Mouse (Mus musculus): ENCODE measurements around the gene Clec1a.
A peak's percentile ranks its signal among the peaks of the same experiment; 100 is the strongest.

The Clec1a gene

DNA sequence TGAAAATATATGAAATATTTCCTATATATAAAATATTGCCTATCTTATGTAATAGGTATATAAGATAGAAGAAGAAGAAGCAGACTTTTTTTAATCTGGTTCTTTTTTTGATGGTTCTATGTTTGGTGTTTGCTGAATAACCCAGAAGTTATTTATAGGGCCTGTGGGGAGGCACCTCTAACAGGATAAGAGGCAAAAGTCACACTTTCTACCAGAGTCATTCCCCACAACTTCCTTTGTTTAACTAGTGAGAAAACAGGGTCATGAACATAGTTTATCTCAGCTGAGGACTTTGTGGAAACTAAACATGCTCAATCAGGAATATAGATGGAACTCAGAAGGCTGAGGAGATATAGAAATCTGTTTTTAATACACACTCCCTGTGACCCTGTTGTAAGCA, 45.8 kb downstream of the Clec1a start:
- DNase-seq (ENCODE audit: low spot score), result no peak

GRCm38 (mm10) chr6:129403391-129403790, 48.4 kb downstream of the Clec1a start:
- no peak for DNase-seq (ENCODE audit: low spot score)

- DNase-seq (ENCODE audit: low spot score), result no peak
Observed at GRCm38 (mm10) chr6:129402404-129402803, 49.4 kb downstream of the Clec1a start.

- DNase-seq (ENCODE audit: low spot score), result no peak
Observed at GRCm38 (mm10) chr6:129399945-129400344, 51.9 kb downstream of the Clec1a start.

DNA sequence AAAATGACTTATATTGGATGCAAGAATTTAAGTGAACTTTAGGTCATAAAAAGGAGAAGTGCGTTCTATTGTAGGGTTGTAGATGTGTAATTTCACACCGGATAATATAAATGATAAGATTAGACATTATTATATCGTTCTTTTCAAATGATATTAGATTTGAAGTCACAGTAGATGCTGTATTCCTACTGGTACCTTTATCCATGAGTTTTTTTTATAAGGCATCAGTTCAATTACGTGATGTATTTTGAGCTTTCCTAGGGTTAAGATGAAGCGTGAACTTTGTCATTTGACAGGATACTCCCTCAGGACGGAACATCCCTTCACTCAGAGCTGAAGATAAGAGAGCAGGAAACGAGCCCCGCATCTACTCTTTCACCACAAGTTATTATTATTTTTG, 54.8 kb downstream of the Clec1a start, which contains the start of gene Clec1b:
Gene Clec1b, plus strand, starts transcription at position 301 of the 400 bp plus-strand sequence.
- no peak for DNase-seq (ENCODE audit: low spot score)

DNA sequence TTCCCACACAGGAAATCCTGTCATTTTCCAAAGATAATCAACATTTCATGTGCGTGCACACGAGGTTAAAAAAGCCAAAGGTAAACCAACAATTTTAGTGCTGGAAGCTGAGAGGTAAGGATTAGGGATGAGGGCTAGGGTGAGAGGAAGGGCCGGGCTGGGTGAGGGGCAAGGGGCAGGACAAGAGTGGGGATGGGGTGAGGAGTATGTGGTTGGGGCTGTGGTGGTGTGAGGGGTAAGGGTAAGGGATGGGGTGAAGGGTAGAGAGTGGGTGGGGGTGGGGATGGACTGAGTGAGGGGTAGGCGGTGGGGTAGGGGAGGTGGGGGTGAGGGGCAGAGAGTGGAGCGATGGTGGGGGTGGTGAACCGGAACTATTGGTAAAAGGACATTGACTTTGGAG, 58.1 kb downstream of the Clec1a start:
- DNase-seq (ENCODE audit: low spot score), result no peak

DNA sequence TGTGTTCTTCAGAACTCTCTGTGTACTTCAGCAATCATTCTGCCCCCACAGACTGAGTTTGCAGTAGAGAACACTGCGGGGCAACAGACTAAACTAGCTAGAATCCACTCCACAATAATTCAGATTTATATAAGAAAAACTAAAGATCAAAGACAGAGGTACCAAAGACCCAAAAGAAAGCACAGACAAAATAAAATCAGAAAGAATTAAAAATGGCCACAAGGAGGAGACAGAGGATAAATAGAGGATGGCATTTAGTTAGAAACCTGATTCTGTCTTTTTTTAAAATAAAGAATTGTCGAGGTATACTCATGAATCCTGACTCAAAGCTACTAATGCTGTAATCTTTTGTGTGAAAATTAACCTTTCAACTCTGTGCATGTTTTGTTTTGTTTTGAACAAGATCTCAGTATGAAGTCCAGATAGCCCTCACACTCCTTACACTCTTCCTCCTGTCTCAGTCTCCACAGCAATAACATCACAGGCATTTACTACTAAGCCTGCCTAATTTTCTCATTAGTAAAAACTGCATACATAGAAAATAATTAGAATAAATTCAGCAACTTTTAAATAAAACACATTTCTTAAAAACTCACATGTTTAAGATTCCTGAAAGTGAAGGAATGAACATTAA, 58.6 kb downstream of the Clec1a start:
- no peak for DNase-seq (ENCODE audit: low spot score)

DNA sequence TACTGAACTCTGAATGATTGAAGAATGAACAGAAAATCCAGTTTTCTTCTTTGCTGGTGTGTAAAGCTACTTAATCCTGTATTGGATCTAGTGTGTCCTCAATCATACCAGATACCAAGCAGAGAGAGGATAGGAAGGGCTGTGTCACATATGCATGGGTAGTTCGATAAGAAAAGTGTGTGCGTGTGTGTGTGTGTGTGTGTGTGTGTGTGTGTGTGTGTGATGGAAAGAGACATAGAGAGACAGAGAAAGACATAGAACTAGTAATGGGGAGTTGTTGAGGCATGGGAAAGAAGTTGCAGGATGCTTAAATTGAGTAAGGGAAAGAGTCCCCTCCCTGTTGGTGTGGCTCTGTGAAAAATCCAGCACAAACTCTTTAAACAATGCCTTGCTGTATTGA, 66.0 kb downstream of the Clec1a start, which contains the start of gene Clec12b:
Gene Clec12b, minus strand, starts transcription at position 101 of the 400 bp plus-strand sequence.
- no peak for DNase-seq (ENCODE audit: low spot score)

DNA sequence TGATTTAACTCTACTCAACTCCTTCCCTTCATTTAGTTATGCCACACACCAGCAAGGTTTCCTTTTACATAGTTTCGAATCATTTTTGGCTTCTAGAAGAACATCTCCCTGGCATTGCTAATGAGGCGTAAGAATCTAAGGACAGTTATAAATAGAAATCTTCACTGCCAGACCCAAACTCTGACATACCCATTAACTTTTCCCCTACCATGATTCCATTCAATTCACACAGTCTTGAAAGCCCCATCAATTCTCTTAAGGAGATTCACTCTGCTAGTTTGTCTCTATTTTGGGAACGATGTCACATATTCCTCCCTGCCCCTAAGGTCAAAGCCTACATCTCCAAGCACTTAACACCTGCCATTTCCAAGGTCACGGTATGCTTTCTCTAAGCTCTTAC, 66.8 kb downstream of the Clec1a start:
- DNase-seq (ENCODE audit: low spot score), result no peak

GRCm38 (mm10) chr6:129383466-129383865, 68.3 kb downstream of the Clec1a start:
- peak; percentile 65 for DNase-seq (ENCODE audit: low spot score)

- DNase-seq (ENCODE audit: low spot score), result no peak
Observed at GRCm38 (mm10) chr6:129381736-129382135, 70.1 kb downstream of the Clec1a start.

GRCm38 (mm10) chr6:129380454-129380853, 71.3 kb downstream of the Clec1a start:
- no peak for DNase-seq (ENCODE audit: low spot score)

DNA sequence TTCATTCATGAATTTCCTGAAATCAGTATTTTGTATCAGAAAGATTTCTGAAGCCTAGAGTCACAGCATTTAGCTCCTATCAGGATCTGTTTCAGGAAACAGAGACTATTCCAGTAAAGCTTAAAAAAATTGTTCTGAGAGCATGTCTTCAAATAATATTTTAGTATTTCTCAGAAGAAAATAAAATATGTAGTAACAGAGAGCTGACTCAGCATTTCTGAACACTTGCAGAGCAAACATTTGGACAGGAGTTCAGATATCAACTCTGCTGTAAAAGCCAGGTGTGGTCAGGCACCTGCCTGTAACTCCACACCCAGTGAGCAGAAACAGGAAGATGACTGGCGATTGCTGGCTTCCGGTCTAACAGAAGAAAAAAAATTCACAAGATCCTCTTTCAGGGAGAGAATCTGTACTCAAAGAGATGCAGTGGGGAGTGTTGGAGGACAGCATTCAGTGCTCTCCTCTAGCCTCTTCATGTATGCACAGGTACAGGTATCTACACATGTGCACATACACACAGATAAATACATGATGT, 76.8 kb downstream of the Clec1a start:
- DNase-seq (ENCODE audit: low spot score), result no peak
